Mouse (Mus musculus): Measurements from ENCODE around the gene Trpm5. TPM values are rescaled to one million over a fixed set of nuclear protein-coding genes. Genes with fewer than 3 reads are reported as not detected.

Trpm5 gene
- total RNA-seq, 2 experiments from 2014 or later = not detected

- TF ChIP-seq CTCF (IDR thresholded peaks at IDR 0.05) = no peak
These were observed 48.1 kb downstream of the Trpm5 start for GRCm38 (mm10) chr7:143046358-143046757.

GRCm38 (mm10) chr7:143044826-143045206 lies 49.6 kb downstream of the Trpm5 start:
- intact Hi-C loops (cut with DNase I) = no loop called here
- Histone ChIP-seq H3K27ac (no peak overlapping the region), H3K4me3 (no peak overlapping the region)
- DNase-seq (ENCODE audit: extremely low spot score in 1 of 2, low spot score in 2 of 2) = no peak
- peak; percentile 10 for TF ChIP-seq CTCF (IDR thresholded peaks at IDR 0.05)

More at GRCm38 (mm10) chr7:143046358-143046757, 48.1 kb downstream of the Trpm5 start:
- no peak overlapping the region for H3K4me3 ChIP-seq
- H3K27ac ChIP-seq = no peak overlapping the region
- intact Hi-C loops (cut with DNase I) = no loop called here
- no peak for DNase-seq (ENCODE audit: extremely low spot score in 1 of 2, low spot score in 2 of 2)

- no peak for DNase-seq (ENCODE audit: extremely low spot score in 1 of 2, low spot score in 2 of 2)
- Histone ChIP-seq H3K4me3 (no peak overlapping the region), H3K27ac (no peak overlapping the region)
- no peak for TF ChIP-seq CTCF (IDR thresholded peaks at IDR 0.05)
- intact Hi-C loops (cut with DNase I) = no loop called here
These were observed 50.2 kb downstream of the Trpm5 start for GRCm38 (mm10) chr7:143044049-143044825.

- no peak for TF ChIP-seq CTCF (IDR thresholded peaks at IDR 0.05)
- intact Hi-C loops (cut with DNase I) = no loop called here
- DNase-seq (ENCODE audit: extremely low spot score in 1 of 2, low spot score in 2 of 2) = no peak
- peak overlapping the region; percentile 71 for H3K27ac ChIP-seq
- no peak overlapping the region for H3K4me3 ChIP-seq
These were observed 51.5 kb downstream of the Trpm5 start for GRCm38 (mm10) chr7:143042897-143043300.

GRCm38 (mm10) chr7:143042089-143042488 lies 52.4 kb downstream of the Trpm5 start:
- DNase-seq (ENCODE audit: extremely low spot score in 1 of 2, low spot score in 2 of 2) = no peak
- Histone ChIP-seq H3K4me3 (no peak overlapping the region), H3K27ac (peak overlapping the region; percentile 71)
- TF ChIP-seq CTCF (IDR thresholded peaks at IDR 0.05) = no peak
- intact Hi-C loops (cut with DNase I) = no loop called here

- H3K27ac ChIP-seq = peak overlapping the region; percentile 71
- no peak for TF ChIP-seq CTCF (IDR thresholded peaks at IDR 0.05)
- H3K4me3 ChIP-seq = no peak overlapping the region
- intact Hi-C loops (cut with DNase I) = no loop called here
- DNase-seq (ENCODE audit: extremely low spot score in 1 of 2, low spot score in 2 of 2) = no peak
These were observed 53.2 kb downstream of the Trpm5 start for GRCm38 (mm10) chr7:143041138-143041822.

- intact Hi-C loops (cut with DNase I) = no loop called here
- Histone ChIP-seq H3K4me3 (no peak overlapping the region), H3K27ac (no peak overlapping the region)
- no peak for DNase-seq (ENCODE audit: extremely low spot score in 1 of 2, low spot score in 2 of 2)
- no peak for TF ChIP-seq CTCF (IDR thresholded peaks at IDR 0.05)
These were observed 53.9 kb downstream of the Trpm5 start for GRCm38 (mm10) chr7:143040561-143040960.

GRCm38 (mm10) chr7:143038174-143038931 lies 56.1 kb downstream of the Trpm5 start:
- H3K27ac ChIP-seq = no peak overlapping the region
- no peak overlapping the region for H3K4me3 ChIP-seq
- intact Hi-C loops (cut with DNase I) = no loop called here

GRCm38 (mm10) chr7:143037306-143037705 lies 57.1 kb downstream of the Trpm5 start:
- DNase-seq (ENCODE audit: extremely low spot score in 1 of 2, low spot score in 2 of 2) = no peak
- intact Hi-C loops (cut with DNase I) = no loop called here

More at GRCm38 (mm10) chr7:143038174-143038931, 56.1 kb downstream of the Trpm5 start:
- no peak for DNase-seq (ENCODE audit: extremely low spot score in 1 of 2, low spot score in 2 of 2)
- TF ChIP-seq CTCF (IDR thresholded peaks at IDR 0.05) = no peak

GRCm38 (mm10) chr7:143036787-143037186 lies 57.7 kb downstream of the Trpm5 start:
- intact Hi-C loops (cut with DNase I) = no loop called here
- no peak for TF ChIP-seq CTCF (IDR thresholded peaks at IDR 0.05)
- no peak overlapping the region for H3K27ac ChIP-seq
- no peak for DNase-seq (ENCODE audit: extremely low spot score in 1 of 2, low spot score in 2 of 2)
- H3K4me3 ChIP-seq = no peak overlapping the region

More at GRCm38 (mm10) chr7:143037306-143037705, 57.1 kb downstream of the Trpm5 start:
- H3K4me3 ChIP-seq = no peak overlapping the region
- H3K27ac ChIP-seq = no peak overlapping the region
- no peak for TF ChIP-seq CTCF (IDR thresholded peaks at IDR 0.05)

GRCm38 (mm10) chr7:143034519-143035450 lies 59.7 kb downstream of the Trpm5 start:
- Histone ChIP-seq H3K27ac (no peak overlapping the region), H3K4me3 (no peak overlapping the region)
- intact Hi-C loops (cut with DNase I) = no loop called here
- TF ChIP-seq CTCF (IDR thresholded peaks at IDR 0.05) = no peak
- no peak for DNase-seq (ENCODE audit: extremely low spot score in 1 of 2, low spot score in 2 of 2)
